Mouse (Mus musculus): ENCODE data around the gene Gpr85. TPM values are rescaled to one million over a fixed set of nuclear protein-coding genes. Genes with fewer than 3 reads are reported as not detected.
"Not testable (repeated sequence)": the region's sequence is repeated elsewhere in the genome, so short reads cannot be mapped to it uniquely, and the experiment has no call there.

The Gpr85 gene
- polyA plus RNA-seq, 1 experiment from 2014 or later: 1.3 TPM

DNA sequence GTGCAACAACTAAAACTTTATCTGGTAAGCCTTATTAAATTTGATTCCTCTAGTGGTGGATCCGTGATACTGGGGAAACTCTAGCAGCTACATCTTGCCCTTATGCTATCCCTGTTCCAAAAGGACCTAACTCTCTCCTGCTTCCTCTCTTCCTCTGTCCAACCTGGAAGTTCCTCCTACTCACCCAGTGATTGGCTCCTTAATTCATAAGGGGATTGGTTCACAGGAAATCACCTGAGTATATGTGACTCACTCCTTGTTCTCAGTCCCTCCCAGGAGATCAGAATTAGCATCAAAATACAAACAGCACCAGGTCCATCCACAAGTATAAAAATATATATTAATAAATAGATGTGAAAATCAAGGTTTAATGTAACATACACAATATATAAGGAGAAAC, 20.9 kb upstream of the Gpr85 start:
- H3K27ac ChIP-seq (ENCODE audit: low read depth, low read length): no peak overlapping the region
- H3K9ac ChIP-seq (ENCODE audit: low read depth, low read length): no peak overlapping the region
- H3K27me3 ChIP-seq (ENCODE audit: control insufficient read depth, insufficient read depth, low read length): no peaks in the 10 kb centered on the region
- no peaks in the 10 kb centered on the region for H3K9me3 ChIP-seq (ENCODE audit: control insufficient read depth, low read length)
- ATAC-seq (ENCODE audit: low FRiP score, low TSS enrichment): no peak
- no peak overlapping the region for H3K4me2 ChIP-seq (replicated peaks; ENCODE audit: low read depth, low read length)
- no peak overlapping the region for H3K4me3 ChIP-seq (ENCODE audit: low read length)
- 92% methylated on average over 1 of the region's 1 CpGs for WGBS
- no peaks in the 10 kb centered on the region for H3K4me1 ChIP-seq (ENCODE audit: control insufficient read depth, insufficient read depth, low read length)
- H3K36me3 ChIP-seq (ENCODE audit: control insufficient read depth, insufficient read depth, low read length): no peaks in the 10 kb centered on the region

DNA sequence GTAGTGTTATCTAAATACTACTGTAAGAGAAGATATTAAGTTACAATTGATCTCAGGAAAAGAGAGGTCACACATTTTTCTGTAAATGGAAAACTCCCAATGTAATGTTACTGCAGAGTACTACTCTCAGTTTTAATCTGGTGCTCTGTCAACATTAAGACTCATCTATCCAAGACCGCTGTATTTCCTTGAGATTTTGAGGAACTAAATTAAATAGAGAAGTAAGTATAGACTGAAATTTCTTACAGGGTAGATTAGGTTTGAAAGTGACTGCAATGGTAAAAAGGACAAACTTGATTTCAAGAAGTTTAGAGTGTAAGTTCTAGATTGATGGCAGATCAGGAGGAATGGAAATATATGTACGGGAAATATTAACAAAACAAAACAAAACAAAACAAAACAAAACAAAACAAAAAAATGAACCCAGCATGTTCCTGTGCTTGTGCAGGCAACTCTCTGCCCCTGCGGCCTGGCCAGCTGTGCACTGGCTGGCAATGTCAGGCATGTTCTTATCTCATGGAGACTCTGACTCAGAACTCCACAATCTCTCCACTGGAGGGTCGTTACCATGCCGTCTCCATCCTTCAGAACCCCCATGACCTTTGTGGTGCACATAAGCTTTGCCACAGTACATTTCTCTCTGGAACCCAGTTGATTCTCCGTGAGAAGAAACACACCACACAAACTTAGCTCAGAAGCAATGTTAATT, 20.3 kb upstream of the Gpr85 start:
- ATAC-seq (ENCODE audit: low FRiP score, low TSS enrichment): no peak
- Histone ChIP-seq H3K9ac (ENCODE audit: low read depth, low read length) (no peak overlapping the region), H3K27me3 (ENCODE audit: control insufficient read depth, insufficient read depth, low read length) (no peaks in the 10 kb centered on the region), H3K27ac (ENCODE audit: low read depth, low read length) (no peak overlapping the region), H3K9me3 (ENCODE audit: control insufficient read depth, low read length) (no peaks in the 10 kb centered on the region), H3K36me3 (ENCODE audit: control insufficient read depth, insufficient read depth, low read length) (no peaks in the 10 kb centered on the region), H3K4me3 (ENCODE audit: low read length) (no peak overlapping the region), H3K4me2 (replicated peaks; ENCODE audit: low read depth, low read length) (no peak overlapping the region), H3K4me1 (ENCODE audit: control insufficient read depth, insufficient read depth, low read length) (no peaks in the 10 kb centered on the region)
- 83% methylated on average over 6 of the region's 6 CpGs for WGBS

DNA sequence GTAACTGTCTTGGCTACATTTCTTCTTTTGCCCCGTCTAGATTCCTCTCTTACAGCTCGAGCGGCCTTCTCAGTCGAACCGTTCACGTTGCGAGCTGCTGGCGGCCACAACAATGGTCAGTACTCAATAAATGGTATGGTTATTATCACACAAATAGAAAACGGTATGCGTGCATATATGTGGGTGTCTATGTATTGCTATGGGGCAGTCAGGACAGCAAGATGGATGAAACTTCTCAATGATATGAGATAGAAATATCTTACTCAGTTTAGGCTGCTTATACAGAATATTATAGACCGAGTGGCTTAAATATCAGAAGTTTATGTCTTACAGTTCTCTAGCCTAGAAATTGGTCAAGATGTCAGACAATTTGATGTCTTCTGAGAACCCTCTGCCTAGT, 14.5 kb upstream of the Gpr85 start:
- Histone ChIP-seq H3K4me3 (ENCODE audit: low read length) (no peak overlapping the region), H3K36me3 (ENCODE audit: control insufficient read depth, insufficient read depth, low read length) (no peaks in the 10 kb centered on the region), H3K4me1 (ENCODE audit: control insufficient read depth, insufficient read depth, low read length) (no peaks in the 10 kb centered on the region), H3K27ac (ENCODE audit: low read depth, low read length) (no peak overlapping the region), H3K9me3 (ENCODE audit: control insufficient read depth, low read length) (no peaks in the 10 kb centered on the region), H3K27me3 (ENCODE audit: control insufficient read depth, insufficient read depth, low read length) (no peaks in the 10 kb centered on the region), H3K4me2 (replicated peaks; ENCODE audit: low read depth, low read length) (no peak overlapping the region; the same call in 1 of the 2 replicates), H3K9ac (ENCODE audit: low read depth, low read length) (no peak overlapping the region)
- ATAC-seq (ENCODE audit: low FRiP score, low TSS enrichment): no peak
- WGBS: 31% methylated on average over 11 of the region's 11 CpGs

DNA sequence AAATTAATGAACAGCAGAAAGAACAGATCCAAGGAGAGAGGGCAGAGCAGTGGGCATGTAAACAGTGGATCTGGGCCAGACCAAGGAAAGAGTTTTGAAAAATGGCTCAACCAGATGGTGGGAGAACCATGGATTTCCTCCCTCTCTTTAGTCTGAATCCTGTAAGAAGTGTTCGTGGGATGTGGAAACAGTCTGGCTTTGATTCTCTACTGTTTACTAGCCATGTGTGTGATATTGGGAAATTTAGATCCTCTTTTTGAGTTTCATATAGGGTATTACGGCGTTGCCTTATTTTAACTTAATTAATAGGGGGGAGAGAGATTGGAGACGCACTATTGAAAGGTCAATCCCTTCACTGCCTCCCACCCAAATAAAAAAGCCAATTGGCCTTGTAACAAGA, 13.5 kb upstream of the Gpr85 start:
- ATAC-seq (ENCODE audit: low FRiP score, low TSS enrichment): no peak

DNA sequence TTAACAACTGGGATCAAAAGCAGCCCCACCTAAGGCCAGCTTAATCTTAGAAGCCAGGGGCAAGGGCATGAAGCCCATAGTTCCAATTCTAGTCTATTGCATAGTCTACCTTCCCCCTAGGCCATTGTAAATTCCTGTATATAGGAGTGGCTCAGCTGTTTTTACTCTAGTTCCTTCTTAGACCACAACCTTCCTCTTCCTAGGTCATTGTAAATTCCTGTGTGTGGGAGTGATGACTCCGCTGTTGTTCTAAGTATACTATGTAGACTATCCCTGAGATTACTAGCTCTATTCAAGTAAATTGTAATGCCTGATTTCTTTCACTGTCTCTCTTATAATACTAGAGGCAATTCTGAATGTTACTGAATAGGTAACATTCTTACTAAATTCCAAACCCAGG, 6.3 kb upstream of the Gpr85 start:
- not testable (repeated sequence) for H3K4me3 ChIP-seq (ENCODE audit: low read length); H3K27ac ChIP-seq (ENCODE audit: low read depth, low read length); H3K4me1 ChIP-seq (ENCODE audit: control insufficient read depth, insufficient read depth, low read length); ATAC-seq (ENCODE audit: low FRiP score, low TSS enrichment); H3K27me3 ChIP-seq (ENCODE audit: control insufficient read depth, insufficient read depth, low read length); H3K9ac ChIP-seq (ENCODE audit: low read depth, low read length); H3K4me2 ChIP-seq (replicated peaks; ENCODE audit: low read depth, low read length); H3K36me3 ChIP-seq (ENCODE audit: control insufficient read depth, insufficient read depth, low read length); H3K9me3 ChIP-seq (ENCODE audit: control insufficient read depth, low read length)
- 96% methylated on average over 1 of the region's 1 CpGs for WGBS

More for the DNA sequence above, 13.5 kb upstream of the Gpr85 start:
- H3K27ac ChIP-seq (ENCODE audit: low read depth, low read length): no peak overlapping the region
- H3K4me2 ChIP-seq (replicated peaks; ENCODE audit: low read depth, low read length): no peak overlapping the region
- H3K9ac ChIP-seq (ENCODE audit: low read depth, low read length): no peak overlapping the region
- H3K9me3 ChIP-seq (ENCODE audit: control insufficient read depth, low read length): no peaks in the 10 kb centered on the region
- no peaks in the 10 kb centered on the region for H3K27me3 ChIP-seq (ENCODE audit: control insufficient read depth, insufficient read depth, low read length)
- H3K4me3 ChIP-seq (ENCODE audit: low read length): no peak overlapping the region
- no peaks in the 10 kb centered on the region for H3K36me3 ChIP-seq (ENCODE audit: control insufficient read depth, insufficient read depth, low read length)
- H3K4me1 ChIP-seq (ENCODE audit: control insufficient read depth, insufficient read depth, low read length): no peaks in the 10 kb centered on the region
- 59% methylated on average over 4 of the region's 4 CpGs for WGBS

DNA sequence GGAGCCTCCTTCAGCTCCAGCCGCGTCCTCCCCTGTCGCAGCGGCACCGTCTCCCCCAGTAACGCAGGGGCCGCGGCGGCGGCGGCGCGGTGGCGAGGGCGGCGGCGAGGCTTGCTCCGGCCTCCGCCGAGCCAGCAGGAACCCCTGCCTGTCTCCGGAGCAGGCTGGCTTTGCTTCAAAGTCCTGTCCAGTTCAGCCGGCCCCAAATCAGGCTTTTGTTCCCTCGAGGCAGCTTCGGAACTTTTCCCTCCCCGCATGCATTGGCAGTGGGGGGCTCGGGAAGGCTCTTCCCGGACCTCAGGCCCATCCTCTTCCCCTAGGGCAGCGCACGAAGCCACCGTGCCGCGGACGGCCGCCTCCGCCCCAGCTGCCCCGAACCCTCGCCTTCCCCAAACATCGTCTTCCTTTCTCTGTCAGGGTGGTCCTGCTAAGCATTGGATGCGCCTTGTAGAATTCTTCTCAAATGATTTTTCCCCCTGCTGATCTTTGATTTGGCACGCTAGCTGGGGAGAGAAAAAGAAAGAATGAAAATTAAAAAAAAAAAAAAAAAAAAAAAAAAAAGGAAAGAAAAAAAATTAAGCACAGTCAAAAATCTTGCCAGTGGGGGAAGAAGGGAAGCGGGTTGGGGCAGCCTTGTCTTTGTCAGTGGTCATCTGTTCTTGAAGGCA, 931 bp downstream of the Gpr85 start:
- Histone ChIP-seq H3K9me3 (ENCODE audit: control insufficient read depth, low read length) (no peaks in the 10 kb centered on the region), H3K36me3 (ENCODE audit: control insufficient read depth, insufficient read depth, low read length) (no peaks in the 10 kb centered on the region), H3K9ac (ENCODE audit: low read depth, low read length) (peak overlapping the region; percentile 64), H3K4me3 (ENCODE audit: low read length) (peak overlapping the region; percentile 47), H3K4me1 (ENCODE audit: control insufficient read depth, insufficient read depth, low read length) (no peaks in the 10 kb centered on the region), H3K27ac (ENCODE audit: low read depth, low read length) (peak overlapping the region; percentile 67; the same call in 1 of the 2 replicates), H3K27me3 (ENCODE audit: control insufficient read depth, insufficient read depth, low read length) (0 out of 2 replicates have a peak, but pooled peaks cover 4% of the 10 kb centered on the region), H3K4me2 (replicated peaks; ENCODE audit: low read depth, low read length) (peak overlapping the region; percentile 75)
- WGBS: under 1% methylated on average over 41 of the region's 41 CpGs
- peak; percentile 91 for ATAC-seq (ENCODE audit: low FRiP score, low TSS enrichment)

DNA sequence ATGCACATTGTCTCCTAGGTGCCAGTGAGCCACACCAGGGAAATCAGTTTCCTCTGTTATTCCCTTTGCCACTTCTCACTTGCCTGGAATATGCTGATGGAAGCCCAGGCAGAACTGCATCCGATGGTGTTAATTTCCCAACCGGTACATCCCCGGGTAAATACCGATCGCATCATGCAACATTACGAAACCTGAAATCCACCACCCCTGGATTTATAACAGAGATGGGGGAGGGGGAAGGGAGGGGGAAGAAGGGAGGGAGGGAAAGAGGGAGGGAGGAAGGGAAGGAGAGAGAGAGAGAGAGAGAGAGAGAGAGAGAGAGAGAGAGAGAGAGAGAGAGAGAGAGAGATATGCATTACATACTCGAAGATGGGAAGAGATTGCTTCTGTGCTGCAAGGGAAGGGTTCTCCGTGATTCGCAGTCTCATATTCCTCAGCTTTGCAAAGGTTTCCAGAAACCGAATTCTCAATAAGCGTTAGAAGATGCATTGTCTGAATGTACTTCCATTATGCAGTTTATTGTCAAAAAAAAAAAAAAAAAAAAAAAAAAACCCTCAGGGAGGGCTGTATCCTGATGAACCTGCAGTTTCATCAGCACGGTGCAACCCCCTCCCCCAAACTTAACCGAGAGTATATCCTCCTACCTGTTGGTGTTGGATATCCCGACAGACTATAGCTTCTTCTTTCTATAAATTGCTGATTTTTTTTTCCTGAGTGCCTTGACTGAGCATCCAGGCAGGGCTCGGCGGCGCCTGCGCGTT, 1.6 kb downstream of the Gpr85 start:
- Histone ChIP-seq H3K9me3 (ENCODE audit: control insufficient read depth, low read length) (no peaks in the 10 kb centered on the region), H3K4me1 (ENCODE audit: control insufficient read depth, insufficient read depth, low read length) (no peaks in the 10 kb centered on the region), H3K27me3 (ENCODE audit: control insufficient read depth, insufficient read depth, low read length) (0 out of 2 replicates have a peak, but pooled peaks cover 4% of the 10 kb centered on the region), H3K4me3 (ENCODE audit: low read length) (peak overlapping the region; percentile 47), H3K27ac (ENCODE audit: low read depth, low read length) (peak overlapping the region; percentile 67; the same call in 1 of the 2 replicates), H3K4me2 (replicated peaks; ENCODE audit: low read depth, low read length) (peak overlapping the region; percentile 75), H3K9ac (ENCODE audit: low read depth, low read length) (peak overlapping the region; percentile 64), H3K36me3 (ENCODE audit: control insufficient read depth, insufficient read depth, low read length) (no peaks in the 10 kb centered on the region)
- WGBS: 2% methylated on average over 19 of the region's 19 CpGs
- ATAC-seq (ENCODE audit: low FRiP score, low TSS enrichment): peak; percentile 2; the same call in 1 of the 2 replicates

DNA sequence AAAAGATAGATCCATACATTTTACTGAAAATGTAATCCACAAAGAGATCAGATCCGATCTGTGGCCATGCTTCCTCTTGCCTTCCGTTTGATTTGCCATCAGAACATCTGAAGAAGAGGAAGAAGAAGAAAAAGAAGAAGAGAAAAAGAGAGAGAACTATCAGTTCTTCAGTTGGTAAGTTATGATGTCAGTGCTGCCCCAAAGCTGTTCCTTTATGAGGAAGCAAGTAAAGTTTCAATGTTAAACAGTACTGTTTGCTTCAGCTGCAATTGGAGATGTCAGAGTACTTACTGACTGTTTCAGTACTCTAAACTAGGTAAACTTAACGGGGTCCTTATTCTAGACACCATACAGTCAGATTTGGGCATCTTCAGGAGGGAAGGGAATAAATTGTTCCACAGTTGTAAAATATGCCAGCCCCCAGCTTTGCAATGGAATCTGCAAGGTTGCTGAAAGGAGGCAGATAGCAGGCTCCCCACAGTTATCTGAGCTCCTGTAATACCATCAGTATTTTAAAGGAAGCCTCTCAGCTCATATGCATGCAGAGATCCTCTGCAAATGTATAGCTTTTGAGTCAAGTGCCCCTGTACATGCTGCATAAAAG, 2.7 kb downstream of the Gpr85 start:
- H3K27ac ChIP-seq (ENCODE audit: low read depth, low read length): no peak overlapping the region
- H3K9ac ChIP-seq (ENCODE audit: low read depth, low read length): no peak overlapping the region
- ATAC-seq (ENCODE audit: low FRiP score, low TSS enrichment): no peak
- H3K4me3 ChIP-seq (ENCODE audit: low read length): no peak overlapping the region
- WGBS: 79% methylated on average over 3 of the region's 3 CpGs
- no peak overlapping the region for H3K4me2 ChIP-seq (replicated peaks; ENCODE audit: low read depth, low read length)
- no peaks in the 10 kb centered on the region for H3K9me3 ChIP-seq (ENCODE audit: control insufficient read depth, low read length)
- H3K4me1 ChIP-seq (ENCODE audit: control insufficient read depth, insufficient read depth, low read length): no peaks in the 10 kb centered on the region
- H3K27me3 ChIP-seq (ENCODE audit: control insufficient read depth, insufficient read depth, low read length): 0 out of 2 replicates have a peak, but pooled peaks cover 4% of the 10 kb centered on the region
- H3K36me3 ChIP-seq (ENCODE audit: control insufficient read depth, insufficient read depth, low read length): no peaks in the 10 kb centered on the region
